Mouse (Mus musculus): ENCODE results near the gene Pard3b.
A peak's percentile ranks its signal among the peaks of the same experiment; 100 is the strongest.

Gene Pard3b

DNA sequence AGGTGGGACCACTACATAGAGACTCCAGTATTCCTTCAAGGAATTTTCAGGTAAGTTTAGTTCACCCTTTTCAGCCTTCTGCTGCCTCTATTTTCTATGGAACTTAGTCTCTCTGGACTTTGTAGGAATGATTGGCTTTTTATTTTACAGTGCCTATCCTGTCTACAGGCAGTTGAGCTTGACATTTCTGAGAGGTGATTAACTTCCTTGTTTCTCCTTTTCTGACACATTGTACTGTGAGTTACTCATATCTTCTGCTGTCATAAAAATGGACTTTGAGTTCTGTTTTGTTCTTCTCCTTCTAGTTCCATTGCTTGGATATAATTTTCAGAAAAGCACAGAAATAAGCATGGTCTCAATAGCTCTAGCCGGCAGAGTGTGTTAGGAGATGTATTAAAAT lies 112.4 kb downstream of the Pard3b start:
- no peak for DNase-seq (ENCODE audit: low spot score in 2 of 2)

DNA sequence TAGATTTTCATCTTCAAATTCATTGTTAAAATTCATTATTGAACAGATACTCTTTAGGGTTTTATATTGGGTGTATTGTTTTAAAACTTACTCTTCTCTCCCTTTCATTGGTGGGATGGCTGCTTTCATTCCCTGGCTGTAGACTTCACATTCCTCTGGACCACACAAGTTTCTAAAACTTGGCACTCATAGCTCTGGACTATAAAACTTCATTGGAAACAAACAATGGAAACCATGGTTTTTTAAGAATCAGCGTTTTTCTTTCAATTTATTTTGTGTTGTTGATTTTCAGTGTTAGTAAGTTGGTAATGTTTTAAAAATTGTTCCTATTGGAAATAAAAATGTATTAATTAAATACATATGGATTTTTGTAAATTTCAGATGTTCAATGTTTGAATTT lies 118.1 kb downstream of the Pard3b start:
- no peak for DNase-seq (ENCODE audit: low spot score in 2 of 2)

DNA sequence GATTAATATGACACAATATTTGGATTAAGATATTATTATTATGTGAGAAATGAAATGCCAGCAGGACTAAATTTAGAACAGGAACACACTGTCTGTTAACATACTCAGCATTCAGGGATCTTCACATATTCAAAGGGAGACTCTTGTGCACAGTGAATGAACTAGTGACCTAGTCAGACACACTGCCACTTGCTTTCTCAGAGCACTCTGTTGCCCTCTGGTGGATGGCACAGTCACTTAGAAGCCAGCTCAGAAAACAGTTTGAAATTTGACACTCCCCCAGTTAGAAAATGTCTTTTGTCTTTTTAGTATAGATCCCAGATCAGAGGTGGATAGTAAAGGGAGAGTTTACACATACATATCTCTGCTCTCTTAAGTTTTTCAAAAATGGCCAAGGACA lies 132.6 kb downstream of the Pard3b start:
- DNase-seq (ENCODE audit: low spot score in 2 of 2), result peak; percentile 21 to 65

DNA sequence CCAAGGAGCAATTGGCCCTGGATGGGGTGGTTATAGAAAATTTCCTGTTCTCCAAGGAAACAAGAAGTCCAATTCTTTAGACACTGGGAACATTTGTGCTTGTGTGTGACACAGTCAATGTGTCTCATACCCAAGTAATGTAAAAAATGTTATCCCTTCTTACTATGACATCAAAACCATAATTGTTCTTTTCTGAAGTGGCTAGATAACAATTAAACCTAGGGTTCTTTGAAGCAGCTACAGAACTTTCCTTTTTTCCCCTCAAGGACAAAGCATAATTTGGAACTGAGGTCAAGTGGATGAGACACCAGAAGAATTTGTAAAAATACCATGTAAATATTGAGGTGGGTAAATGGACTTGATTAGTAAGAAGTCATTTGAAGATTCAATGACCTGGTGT lies 140.1 kb downstream of the Pard3b start:
- no peak for DNase-seq (ENCODE audit: low spot score in 2 of 2)

DNA sequence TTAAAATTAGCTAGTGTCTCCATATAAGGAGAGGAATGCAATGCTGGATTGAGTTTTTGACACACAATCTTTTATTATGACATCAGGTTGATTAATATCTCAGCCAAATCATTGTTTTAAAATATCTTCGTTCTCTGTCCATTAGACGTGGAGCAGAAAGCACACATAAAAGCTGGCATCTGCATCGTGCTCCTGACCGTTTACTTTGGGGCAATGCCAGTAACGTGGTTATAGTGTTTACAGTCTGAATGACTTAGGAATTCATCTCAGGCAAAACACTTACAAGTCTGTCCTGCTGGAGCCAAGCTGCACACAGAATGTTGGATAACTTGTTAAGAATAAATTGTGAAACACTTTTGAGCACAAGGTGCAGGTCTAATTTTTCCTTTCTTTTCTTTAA lies 141.3 kb downstream of the Pard3b start:
- DNase-seq (ENCODE audit: low spot score in 2 of 2), result no peak

DNA sequence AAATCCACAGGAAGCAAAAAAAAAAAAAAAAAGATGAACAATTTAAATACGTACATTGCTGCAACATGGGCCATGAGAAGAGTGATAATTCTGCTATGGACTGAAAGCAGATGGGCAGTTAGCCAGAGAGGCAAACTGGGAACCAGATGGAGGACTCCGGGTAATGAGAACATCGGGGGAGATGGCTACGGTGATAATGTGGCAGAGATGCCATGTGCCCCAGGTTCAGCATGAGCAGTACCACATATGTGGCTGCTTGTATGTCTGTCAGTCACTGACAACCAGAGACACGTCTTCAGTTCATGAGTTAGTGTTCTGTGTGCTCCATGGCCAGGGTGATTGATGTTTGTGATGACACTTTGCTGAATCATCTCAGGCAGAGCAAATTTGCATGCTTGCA lies 157.7 kb downstream of the Pard3b start:
- DNase-seq (ENCODE audit: low spot score in 2 of 2), result no peak

DNA sequence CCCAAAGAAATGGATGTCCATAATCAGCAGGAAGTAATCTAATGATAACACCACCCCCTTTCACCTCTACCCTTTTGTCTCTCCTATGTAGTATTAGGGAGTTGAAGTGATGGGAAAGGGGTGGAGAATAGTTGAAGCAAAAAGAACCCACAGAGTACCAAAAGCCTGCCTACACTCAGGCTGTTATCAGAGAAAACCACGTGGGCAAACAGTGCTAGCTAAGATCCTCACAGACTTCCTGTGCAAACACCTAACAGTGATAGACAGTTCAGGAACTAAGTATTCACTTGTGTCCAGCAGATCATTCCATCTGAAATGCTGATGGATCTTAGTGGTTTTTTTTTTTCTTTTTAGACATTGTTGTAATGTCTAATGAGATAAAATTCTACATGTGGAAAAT lies 181.6 kb downstream of the Pard3b start:
- no peak for DNase-seq (ENCODE audit: low spot score in 2 of 2)

DNA sequence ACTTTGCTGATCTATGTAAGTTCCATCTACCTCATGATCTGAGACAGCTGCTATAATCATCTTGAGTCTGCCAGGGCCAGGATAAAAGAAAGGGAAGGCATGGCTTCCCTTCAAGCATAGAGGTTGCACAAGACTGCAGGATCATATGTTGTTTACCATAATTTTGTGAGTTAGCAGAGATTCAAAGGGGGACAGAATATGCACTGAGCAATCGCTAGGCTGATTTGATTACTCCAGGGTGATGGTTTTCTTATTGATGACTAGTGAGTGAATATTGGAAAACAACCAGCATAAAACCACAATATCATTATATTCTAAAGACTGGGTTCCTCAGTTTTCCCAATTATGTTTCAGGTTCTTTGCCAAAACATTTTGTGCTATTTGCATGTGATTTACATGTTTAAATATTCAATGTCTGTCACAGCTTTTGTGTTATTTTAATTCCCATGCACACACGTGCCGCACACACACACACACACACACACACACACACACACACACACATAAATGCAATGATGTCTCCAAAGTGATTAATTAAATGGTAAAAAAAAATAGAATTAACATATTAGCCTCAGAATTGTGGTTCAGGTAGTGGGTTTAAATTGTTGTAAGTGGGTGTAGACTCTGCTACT lies 187.1 kb downstream of the Pard3b start:
- DNase-seq (ENCODE audit: low spot score in 2 of 2), result no peak

DNA sequence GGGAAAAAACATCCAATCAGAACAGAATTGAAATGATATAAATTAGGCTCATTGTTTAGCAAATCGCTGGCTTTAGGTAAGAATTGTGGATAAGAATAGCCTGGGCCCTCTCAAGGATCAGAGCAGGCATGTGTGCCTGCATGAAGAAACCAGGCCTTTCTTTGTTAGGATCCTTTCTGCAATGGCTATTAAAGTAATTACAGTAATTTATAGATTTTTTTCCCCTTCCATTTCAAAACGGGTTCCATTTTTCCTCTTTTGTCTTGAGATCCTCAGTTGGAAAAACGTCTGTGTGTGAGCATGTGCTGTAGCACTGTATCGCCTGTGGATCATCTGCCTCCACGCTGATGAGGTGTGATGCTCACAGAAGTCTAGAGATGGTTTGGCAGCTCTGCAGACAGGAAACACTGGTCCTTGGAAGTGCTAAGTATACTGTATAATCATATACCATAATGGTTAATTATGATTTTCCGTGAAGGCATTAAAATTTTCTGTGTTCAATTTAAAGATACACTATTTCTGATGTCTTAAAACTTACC lies 198.5 kb downstream of the Pard3b start:
- no peak for DNase-seq (ENCODE audit: low spot score in 2 of 2)

DNA sequence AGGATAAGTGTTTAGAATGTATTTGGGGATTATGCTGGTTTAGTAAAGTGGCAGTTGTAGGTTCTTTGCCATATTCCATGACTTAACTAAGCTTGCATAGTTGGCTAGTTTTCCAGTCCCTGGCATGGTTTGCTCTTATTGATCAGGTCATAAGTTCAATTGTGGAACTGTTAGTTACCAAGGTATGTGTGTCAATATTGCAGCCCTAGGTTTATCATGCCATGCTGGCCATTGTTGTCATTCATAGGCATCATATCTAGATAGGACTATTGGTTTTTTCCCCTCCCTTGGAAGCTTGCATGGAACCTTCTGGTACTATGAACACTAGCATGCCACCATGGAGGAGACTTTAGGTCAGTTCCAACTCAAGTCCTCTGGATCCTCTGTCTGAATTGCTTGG lies 208.0 kb downstream of the Pard3b start:
- DNase-seq (ENCODE audit: low spot score in 2 of 2), result no peak

DNA sequence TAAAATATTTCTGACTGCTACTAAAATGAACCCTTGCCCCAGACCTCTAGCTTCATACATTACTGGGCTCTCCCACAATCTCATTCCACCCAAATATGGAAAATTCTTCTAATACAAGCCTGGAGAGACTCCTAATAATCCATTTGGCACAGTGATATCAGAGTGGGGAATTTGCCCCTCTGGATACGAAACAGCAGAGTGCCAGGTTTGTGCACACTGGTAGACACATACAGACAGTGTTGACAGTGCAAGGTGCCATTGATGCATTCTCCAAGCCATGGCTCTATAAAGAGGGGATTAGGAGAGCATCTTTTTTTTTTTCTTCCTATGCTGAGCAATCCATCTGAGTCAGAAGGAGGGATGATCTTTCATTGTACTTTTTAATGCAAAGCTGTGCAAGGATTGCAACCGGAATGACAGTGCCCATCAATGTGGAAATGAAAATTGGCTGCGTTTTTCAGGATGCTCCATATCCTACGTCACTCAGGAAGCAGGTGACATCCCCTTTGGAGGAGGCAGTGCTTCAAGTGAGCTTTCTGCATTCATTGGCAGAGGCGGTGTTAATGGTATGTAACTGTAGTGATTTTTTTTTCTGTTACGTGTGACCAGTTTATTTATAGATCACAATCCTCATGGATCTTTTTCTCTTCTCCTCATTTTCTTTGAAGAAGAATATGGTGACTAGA lies 210.5 kb downstream of the Pard3b start:
- no peak for DNase-seq (ENCODE audit: low spot score in 2 of 2)

DNA sequence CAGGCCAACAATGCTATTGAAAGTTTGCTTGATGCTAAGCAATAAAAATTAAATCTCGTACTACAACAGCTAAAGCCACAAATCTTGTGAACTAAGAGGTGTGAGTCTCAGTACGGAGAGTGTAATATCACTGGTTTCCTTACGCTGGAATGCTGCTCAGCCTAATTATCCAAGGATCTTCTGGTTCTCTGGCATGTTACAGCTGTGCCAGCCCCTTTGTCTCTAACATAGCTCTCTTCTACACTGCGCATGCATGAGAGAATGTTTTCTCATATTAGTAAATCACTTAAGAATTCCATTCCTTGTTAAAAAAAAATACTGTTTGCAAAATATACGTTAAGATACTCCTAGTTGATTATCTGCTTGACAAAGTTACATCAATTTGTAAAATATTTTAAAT lies 211.8 kb downstream of the Pard3b start:
- no peak for DNase-seq (ENCODE audit: low spot score in 2 of 2)

DNA sequence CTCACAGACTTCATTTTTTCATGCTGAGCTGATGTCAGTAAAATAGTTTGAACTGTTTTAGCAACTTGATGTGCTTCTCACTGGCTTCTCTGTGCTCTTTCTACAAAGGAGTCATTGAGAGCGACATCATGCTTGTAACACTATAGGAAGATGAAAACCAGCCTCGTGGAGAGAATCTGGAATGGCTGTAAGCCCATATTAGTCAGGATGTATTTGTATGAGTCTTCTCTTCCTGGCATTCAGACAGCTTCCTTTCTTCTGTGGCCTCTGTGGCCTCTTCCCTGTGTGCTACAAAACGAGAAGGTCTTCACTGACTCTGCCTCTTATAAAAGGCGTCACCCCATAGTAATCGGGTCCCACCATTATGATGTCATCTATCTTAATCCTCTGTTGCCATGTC lies 212.6 kb downstream of the Pard3b start:
- DNase-seq (ENCODE audit: low spot score in 2 of 2), result no peak

DNA sequence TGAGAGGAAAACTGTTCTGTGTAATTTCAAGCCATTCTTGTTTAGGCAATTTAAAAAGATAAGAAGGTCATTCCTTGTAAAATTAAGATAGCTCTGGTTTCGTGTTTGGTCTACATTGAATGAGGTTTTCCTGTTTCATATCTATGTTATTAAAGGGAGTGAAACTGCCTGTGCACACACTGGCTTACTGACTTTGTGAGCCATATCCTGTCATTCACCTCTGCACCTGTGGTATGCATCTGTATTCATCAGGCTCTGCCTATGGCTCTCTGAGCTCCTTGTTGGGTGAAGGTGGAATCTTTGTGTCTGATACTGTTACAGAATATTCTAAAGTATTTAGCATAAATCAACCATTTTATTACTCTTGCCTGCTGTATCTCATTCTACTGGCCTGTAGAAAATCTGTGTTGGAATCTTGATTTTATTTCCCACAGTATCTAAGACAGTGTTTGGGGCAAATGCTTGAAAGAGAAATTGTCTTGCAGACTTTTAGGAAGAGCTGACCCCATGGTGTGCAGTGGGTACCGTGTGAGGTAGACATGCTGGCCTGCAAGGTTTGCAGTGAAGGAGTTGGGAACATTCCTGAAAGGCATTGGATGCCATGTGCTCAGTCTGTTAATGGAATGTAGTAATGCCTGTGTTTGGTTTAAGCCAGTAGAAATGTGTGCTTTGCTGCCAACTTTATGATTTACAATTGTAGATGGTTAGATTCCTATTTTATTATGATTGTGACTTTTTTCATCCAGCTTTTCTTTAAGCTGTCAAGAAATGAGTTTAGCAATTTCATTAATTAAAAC lies 228.9 kb downstream of the Pard3b start:
- DNase-seq (ENCODE audit: low spot score in 2 of 2), result no peak

DNA sequence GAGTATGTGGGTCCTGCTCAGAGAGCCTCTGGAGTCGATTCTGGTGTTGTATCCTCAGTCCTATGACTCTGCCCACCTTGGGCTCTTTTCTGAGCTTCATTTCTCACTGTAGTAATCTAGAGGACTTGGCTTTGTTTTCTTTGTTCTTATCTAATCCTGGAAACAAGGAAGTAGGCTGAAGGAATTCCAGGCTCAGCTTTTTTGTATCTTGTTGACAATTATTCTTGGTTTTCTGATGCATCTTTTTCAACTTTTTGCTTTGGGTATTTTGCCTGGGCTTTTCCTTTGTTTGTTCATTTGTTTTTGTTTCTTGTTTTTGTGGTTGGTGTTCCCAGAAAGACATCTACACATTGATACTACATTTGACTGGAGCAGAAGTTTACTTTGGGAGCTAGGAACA lies 236.3 kb downstream of the Pard3b start:
- DNase-seq (ENCODE audit: low spot score in 2 of 2), result no peak

DNA sequence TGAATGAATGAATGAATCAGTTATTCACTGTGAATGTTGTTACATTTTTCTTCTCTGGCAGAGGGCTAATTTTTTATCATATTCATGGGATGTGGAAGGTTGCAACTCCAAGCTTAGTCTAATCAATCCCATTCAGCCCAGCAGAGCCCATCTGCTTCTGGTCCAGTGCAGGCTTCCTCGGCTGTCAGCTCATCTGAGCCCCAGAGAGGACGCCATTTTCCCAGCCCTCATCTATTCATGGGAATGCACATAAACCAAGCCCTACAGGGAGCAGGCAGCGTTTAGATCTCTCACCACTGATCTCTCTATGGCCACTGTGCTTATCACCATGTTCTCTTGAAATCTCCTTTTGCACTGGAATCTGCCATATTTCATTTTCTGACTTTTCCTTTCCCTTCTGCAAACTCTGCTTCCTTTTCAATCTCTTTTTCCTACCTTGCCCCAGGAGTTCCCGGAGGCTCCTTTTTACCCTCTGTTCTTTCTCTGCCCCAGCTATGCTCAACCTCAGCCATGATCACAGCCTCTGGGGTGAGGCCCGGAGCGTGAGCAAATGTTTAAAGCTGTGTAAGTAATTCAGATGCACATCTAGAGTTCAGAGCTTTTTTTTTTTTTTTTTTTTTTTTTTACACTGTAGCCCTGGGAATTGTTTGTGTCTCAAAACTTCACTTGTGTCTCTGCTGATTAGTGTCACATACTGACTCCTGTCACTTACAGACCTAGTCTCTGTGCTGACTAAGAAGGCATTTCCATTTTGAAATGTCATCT lies 241.3 kb downstream of the Pard3b start:
- DNase-seq (ENCODE audit: low spot score in 2 of 2), result no peak

DNA sequence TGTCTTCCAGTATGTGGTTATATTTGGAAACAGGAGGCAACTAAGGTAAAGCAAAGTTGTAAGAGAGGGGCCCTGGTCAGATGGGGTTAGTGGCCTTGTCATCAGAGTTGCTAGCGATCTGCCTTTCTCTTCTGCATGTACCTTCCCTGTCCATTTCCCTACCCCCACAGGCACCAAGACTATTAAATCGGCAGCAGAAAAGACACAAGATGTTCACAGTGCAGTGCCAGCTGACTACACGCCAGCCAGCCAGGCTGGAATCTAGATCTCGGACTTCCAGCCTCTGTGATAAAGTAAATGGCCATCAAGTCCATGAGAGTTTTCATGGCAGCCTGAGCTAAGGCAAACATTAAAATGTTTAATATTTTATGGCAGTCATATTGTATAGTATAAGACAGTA lies 257.4 kb downstream of the Pard3b start:
- no peak for DNase-seq (ENCODE audit: low spot score in 2 of 2)

DNA sequence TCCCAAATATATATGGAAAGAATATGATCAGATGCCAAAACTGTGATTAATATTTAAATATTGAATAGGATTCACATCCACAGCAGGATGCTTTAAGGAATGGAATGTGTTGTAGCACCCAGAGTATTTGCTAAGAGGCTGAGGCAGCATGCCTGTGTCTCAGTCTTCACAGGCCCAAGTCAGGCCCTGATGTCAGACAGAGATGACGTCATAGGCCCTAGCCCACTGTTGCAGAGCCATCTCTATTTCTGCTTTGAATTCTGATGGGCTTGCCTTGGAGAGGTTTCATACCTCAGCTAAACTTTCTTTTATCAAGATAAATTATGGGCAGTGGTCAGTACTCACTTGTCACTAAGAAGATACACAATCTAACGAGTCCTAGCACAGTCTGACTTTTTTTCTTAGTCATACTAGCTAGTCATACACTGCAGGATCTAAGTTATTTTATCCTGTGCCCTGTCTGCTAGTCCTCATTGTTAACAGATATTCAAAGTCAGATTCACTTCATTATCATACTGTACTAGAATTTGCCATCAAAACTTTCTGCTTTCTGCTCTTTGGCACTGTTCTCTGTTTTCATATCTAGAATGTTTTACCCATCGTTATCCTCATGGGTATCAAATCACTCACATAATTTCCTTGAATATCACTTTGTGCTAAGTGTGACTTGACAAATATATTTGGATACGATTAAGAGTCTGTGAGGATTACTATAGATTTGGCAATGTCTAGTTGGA lies 264.8 kb downstream of the Pard3b start:
- no peak for DNase-seq (ENCODE audit: low spot score in 2 of 2)

DNA sequence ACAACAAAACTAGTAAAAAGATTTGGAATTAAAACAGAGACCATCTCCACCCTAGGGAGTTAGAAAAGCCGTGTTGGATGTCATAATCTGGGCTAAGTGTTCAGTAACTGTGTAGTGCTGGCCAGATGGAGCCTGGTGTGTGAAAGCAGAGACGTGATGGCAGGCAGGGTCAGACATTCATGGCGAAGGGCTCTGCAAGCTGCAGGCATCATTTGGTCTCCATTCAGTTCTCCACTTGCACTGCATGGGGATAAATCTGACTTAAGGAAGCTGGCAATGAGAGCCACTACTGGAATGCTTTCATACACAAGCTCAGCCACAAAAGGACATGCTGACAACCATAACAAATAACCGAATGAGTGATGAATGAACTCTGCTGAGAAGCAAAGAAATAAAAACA lies 265.4 kb downstream of the Pard3b start:
- DNase-seq (ENCODE audit: low spot score in 2 of 2), result no peak

DNA sequence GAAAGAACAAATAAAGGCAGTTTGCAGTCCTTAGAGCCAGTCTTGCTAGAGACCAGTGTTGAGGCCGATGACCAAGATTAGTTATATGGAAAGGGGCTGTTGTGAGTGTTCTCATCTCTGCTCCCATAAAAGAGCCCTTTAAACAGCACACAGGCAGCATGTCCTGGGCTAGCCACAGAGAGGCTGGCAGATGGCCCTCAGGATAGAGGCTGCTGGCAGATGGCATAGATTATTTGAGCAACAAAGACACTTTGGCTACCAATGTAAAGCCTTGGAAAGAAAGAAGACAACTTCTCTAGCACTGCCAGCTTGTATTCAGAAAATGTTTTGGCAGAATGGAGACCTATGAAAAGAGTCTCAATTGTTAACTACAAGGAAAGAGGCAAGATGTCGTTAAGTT lies 274.3 kb downstream of the Pard3b start:
- DNase-seq (ENCODE audit: low spot score in 2 of 2), result no peak

DNA sequence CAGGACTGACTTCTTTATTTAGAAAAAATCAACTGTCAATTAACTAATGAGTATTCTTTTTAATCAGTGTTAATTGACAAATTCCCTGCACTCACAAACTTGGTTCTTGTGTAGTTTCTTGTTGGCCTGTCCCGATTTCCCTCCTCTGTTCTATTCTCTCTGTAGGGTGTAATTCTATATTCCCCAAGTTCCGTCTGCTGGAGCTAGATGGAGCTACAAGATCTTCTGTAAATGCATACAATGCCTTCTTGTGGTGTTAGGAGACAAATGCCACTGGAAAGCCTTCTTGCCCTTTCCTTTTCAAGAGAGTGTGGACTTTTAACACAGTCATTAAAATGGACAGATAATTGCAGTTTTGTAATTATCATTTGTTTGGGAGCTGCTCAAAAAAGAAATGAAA lies 286.3 kb downstream of the Pard3b start:
- DNase-seq (ENCODE audit: low spot score in 2 of 2), result no peak
